Mouse (Mus musculus) lung, postnatal 0 days (tissue): ENCODE measurements around the gene Skint8.

Experiments used
- CTCF ChIP-seq: IDR thresholded peaks from 2 replicates; pipeline ENCODE4 v1.5.1; 2016; ENCODE audit warnings: antibody characterized with exemption, mild to moderate bottlenecking
- EP300 ChIP-seq: IDR thresholded peaks from 2 replicates; pipeline ENCODE4 v1.6.1; 2016; ENCODE audit warnings: antibody characterized with exemption, mild to moderate bottlenecking, control low read depth

DNA sequence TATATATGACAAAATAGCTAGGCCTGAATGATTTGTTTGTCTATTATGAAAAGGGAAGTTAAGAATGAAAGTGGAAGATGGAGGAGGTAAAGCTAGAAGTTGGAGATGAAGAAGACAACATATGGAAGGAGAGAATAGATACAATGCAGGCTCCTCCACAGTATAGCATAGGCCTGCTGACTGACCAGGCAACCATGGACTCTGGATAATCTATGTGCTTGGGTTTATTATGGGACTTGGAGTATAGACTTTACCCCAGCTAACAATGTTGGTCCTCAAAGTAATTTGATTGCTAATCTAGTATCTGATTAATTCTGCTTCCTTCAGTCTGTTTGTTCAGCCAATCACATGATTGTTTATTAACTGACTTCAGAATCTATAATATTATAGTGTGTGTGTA, 27.1 kb upstream of the Skint8 start:
- TF ChIP-seq CTCF (no peak), EP300 (no peak)
